Mouse (Mus musculus) heart, embryonic 16.5 days (tissue): ENCODE data around the gene Sh3bgrl3. TPM values are rescaled to one million over a fixed set of nuclear protein-coding genes. Genes with fewer than 3 reads are reported as not detected.
A peak's percentile ranks its signal among the peaks of the same experiment; 100 is the strongest.

Source experiments
- ATAC-seq: fragments of 200-750 bp; cut with Nextera tagmentation; replicated peaks from 2 replicates; pipeline ENCODE4 v1.8.0; 2017; ENCODE audit warnings: moderate number of reproducible peaks; ENCODE audit not compliant: insufficient read depth, low FRiP score; ENCODE audit errors: extremely low read depth
- H3K27ac ChIP-seq: fragments of 300-500 bp; sonication (generic); 2 replicates; pipeline ENCODE4 v1.5.1; 2014; ENCODE audit warnings: mild to moderate bottlenecking, low read length, control low read depth, moderate library complexity
- H3K27me3 ChIP-seq: fragments of 300-500 bp; sonication (generic); 2 replicates; pipeline ENCODE4 v1.6.1; 2014; ENCODE audit warnings: low read length, mixed read lengths; ENCODE audit not compliant: control insufficient read depth, insufficient read depth
- H3K36me3 ChIP-seq: fragments of 300-500 bp; sonication (generic); 2 replicates; pipeline ENCODE4 v1.6.1; 2014; ENCODE audit not compliant: control insufficient read depth, insufficient read depth
- H3K4me1 ChIP-seq: fragments of 300-500 bp; sonication (generic); 2 replicates; pipeline ENCODE4 v1.6.1; 2014; ENCODE audit warnings: low read length, mixed read lengths; ENCODE audit not compliant: control insufficient read depth, insufficient read depth
- H3K4me2 ChIP-seq: fragments of 300-500 bp; sonication (generic); 2 replicates; pipeline ENCODE4 v1.6.1; 2014; ENCODE audit warnings: low read depth, mild to moderate bottlenecking, control low read depth, low read length
- H3K4me3 ChIP-seq: fragments of 300-500 bp; sonication (generic); 2 replicates; pipeline ENCODE4 v1.5.1; 2014; ENCODE audit warnings: mild to moderate bottlenecking, control low read depth, low read length
- H3K9ac ChIP-seq: fragments of 300-500 bp; sonication (generic); 2 replicates; pipeline ENCODE4 v1.6.1; 2014; ENCODE audit warnings: low read length, control low read depth
- H3K9me3 ChIP-seq: fragments of 300-500 bp; sonication (generic); replicated peaks from 2 replicates; pipeline ENCODE4 v1.6.1; 2016; ENCODE audit warnings: low read length; ENCODE audit not compliant: control insufficient read depth
- WGBS: fragments of 180-500 bp; shearing (Covaris S2); extraction: QIAGEN DNeasy Blood & Tissue Kit; methylation state at CpG from one replicate; pipeline ENCODE4 v1.1.7; 2014; 5-methylcytosine and 5-hydroxymethylcytosine counted together
- polyA plus RNA-seq: library from polyadenylated mRNA; unstranded; fragments of >200 nt; fragmentation: Nextera tagmentation; extraction: Ambion mirVana; gene quantifications from 2 replicates; pipeline ENCODE4 v1.2.1, GENCODE M21; 2015

Gene Sh3bgrl3
- polyA plus RNA-seq, 1 experiment from 2014 or later = 218 TPM

GRCm38 (mm10) chr4:134084999-134085398 lies 43.6 kb downstream of the Sh3bgrl3 start:
- no peak overlapping the region for H3K9ac ChIP-seq
- H3K36me3 ChIP-seq = no peaks in the 10 kb centered on the region
- H3K4me1 ChIP-seq = peaks cover 10% of the 10 kb centered on the region
- H3K4me2 ChIP-seq = no peak overlapping the region
- H3K9me3 ChIP-seq = peaks cover 3% of the 10 kb centered on the region; the same call in 1 of the 2 replicates
- WGBS = 89% methylated on average over 4 of the region's 4 CpGs
- H3K27ac ChIP-seq = no peak overlapping the region
- ATAC-seq = no peak
- H3K27me3 ChIP-seq = peaks cover 13% of the 10 kb centered on the region
- H3K4me3 ChIP-seq = no peak overlapping the region

- peaks cover 3% of the 10 kb centered on the region; the same call in 1 of the 2 replicates for H3K9me3 ChIP-seq
- peaks cover 10% of the 10 kb centered on the region for H3K4me1 ChIP-seq
- H3K4me2 ChIP-seq = peak overlapping the region; percentile 83
- H3K27me3 ChIP-seq = peaks cover 13% of the 10 kb centered on the region
- H3K9ac ChIP-seq = no peak overlapping the region
- no peaks in the 10 kb centered on the region for H3K36me3 ChIP-seq
- WGBS = 19% methylated on average over 7 of the region's 7 CpGs
- H3K4me3 ChIP-seq = peak overlapping the region; percentile 55
- no peak overlapping the region for H3K27ac ChIP-seq
- ATAC-seq = no peak
These were observed 46.1 kb downstream of the Sh3bgrl3 start for GRCm38 (mm10) chr4:134082460-134082859.

- no peak overlapping the region for H3K27ac ChIP-seq
- H3K4me1 ChIP-seq = peaks cover 8% of the 10 kb centered on the region
- WGBS = under 1% methylated on average over 40 of the region's 41 CpGs
- H3K36me3 ChIP-seq = no peaks in the 10 kb centered on the region
- H3K9me3 ChIP-seq = peaks cover 3% of the 10 kb centered on the region; the same call in 1 of the 2 replicates
- ATAC-seq = peak; percentile 76
- peak overlapping the region; percentile 55 for H3K4me3 ChIP-seq
- peaks cover 13% of the 10 kb centered on the region for H3K27me3 ChIP-seq
- H3K9ac ChIP-seq = peak overlapping the region; percentile 36; the same call in 1 of the 2 replicates
- H3K4me2 ChIP-seq = peak overlapping the region; percentile 83
These were observed 46.7 kb downstream of the Sh3bgrl3 start for GRCm38 (mm10) chr4:134081730-134082386.

DNA sequence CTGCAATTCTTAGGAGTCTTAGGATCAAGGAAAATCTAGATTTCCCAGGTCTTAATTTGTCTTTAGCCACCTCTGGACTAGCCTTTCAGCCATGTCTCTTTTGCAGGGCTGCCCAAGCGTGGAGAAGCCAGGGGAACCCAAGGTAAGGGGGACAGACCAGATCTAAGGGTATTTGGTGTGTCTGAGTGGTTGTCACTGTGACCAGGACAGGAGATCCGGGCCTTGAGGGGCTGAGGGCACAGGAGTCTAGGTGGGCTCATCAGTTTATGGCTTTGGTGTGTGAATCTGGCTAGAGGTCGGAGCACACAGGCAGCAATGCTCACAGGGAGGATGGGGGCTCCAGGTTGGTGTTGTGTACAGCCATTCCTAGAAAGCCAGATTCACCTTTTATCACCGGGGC lies 47.9 kb downstream of the Sh3bgrl3 start:
- 76% methylated on average over 4 of the region's 4 CpGs for WGBS
- Histone ChIP-seq H3K36me3 (no peaks in the 10 kb centered on the region), H3K4me2 (no peak overlapping the region), H3K27ac (no peak overlapping the region), H3K9ac (no peak overlapping the region), H3K4me1 (peaks cover 8% of the 10 kb centered on the region), H3K4me3 (no peak overlapping the region), H3K9me3 (peaks cover 3% of the 10 kb centered on the region; the same call in 1 of the 2 replicates), H3K27me3 (peaks cover 13% of the 10 kb centered on the region)
- no peak for ATAC-seq

- Histone ChIP-seq H3K27me3 (peaks cover 13% of the 10 kb centered on the region), H3K9me3 (no peaks in the 10 kb centered on the region), H3K9ac (no peak overlapping the region), H3K36me3 (no peaks in the 10 kb centered on the region), H3K4me3 (no peak overlapping the region), H3K27ac (no peak overlapping the region), H3K4me1 (peaks cover 8% of the 10 kb centered on the region), H3K4me2 (no peak overlapping the region)
- ATAC-seq = peak; percentile 31; the same call in 1 of the 2 replicates
- 19% methylated on average over 3 of the region's 3 CpGs for WGBS
These were observed 49.9 kb downstream of the Sh3bgrl3 start for GRCm38 (mm10) chr4:134078694-134079093.

Other genes with a start within 250 kb of the Sh3bgrl3 start
- gene Rps6ka1, start 241.0 kb downstream of the Sh3bgrl3 start, polyA plus RNA-seq = 18.7 and 19.7 TPM in 2 replicates
- 1,315 and 1,451 TPM in 2 replicates for gene Hmgn2, start 160.1 kb downstream of the Sh3bgrl3 start, polyA plus RNA-seq
- 33.6 and 35.8 TPM in 2 replicates for gene Dhdds, start 127.9 kb downstream of the Sh3bgrl3 start, polyA plus RNA-seq
- gene Lin28a, start 109.9 kb downstream of the Sh3bgrl3 start, polyA plus RNA-seq = 0.09 TPM in 1 of 2 replicates, not detected in the other
- gene Zfp683, start 75.0 kb downstream of the Sh3bgrl3 start, polyA plus RNA-seq = 0.09 TPM in 1 of 2 replicates, not detected in the other
- gene Crybg2, start 68.0 kb downstream of the Sh3bgrl3 start, polyA plus RNA-seq = 0.37 and 0.91 TPM in 2 replicates
- 16.6 and 28.6 TPM in 2 replicates for gene Cd52, start 33.7 kb downstream of the Sh3bgrl3 start, polyA plus RNA-seq
- gene Ubxn11, start 26.2 kb downstream of the Sh3bgrl3 start, polyA plus RNA-seq = 3.5 and 3.9 TPM in 2 replicates
- gene Cep85, start 58.3 kb upstream of the Sh3bgrl3 start, polyA plus RNA-seq = 44.2 and 51.5 TPM in 2 replicates
- gene Gm7534, start 74.2 kb upstream of the Sh3bgrl3 start, polyA plus RNA-seq = 0.05 TPM in 1 of 2 replicates, not detected in the other
- gene Catsper4, start 98.6 kb upstream of the Sh3bgrl3 start, polyA plus RNA-seq = not detected in 2 replicates
- 1.1 and 2.3 TPM in 2 replicates for gene Cnksr1, start 109.6 kb upstream of the Sh3bgrl3 start, polyA plus RNA-seq
- gene E130218I03Rik, start 114.9 kb upstream of the Sh3bgrl3 start, polyA plus RNA-seq = 0.22 TPM in 1 of 2 replicates, not detected in the other
- 8.7 and 9.5 TPM in 2 replicates for gene Zfp593, start 116.8 kb upstream of the Sh3bgrl3 start, polyA plus RNA-seq
- not detected in 2 replicates for gene Gm30191, start 118.1 kb upstream of the Sh3bgrl3 start, polyA plus RNA-seq
- 5.8 and 6.3 TPM in 2 replicates for gene Grrp1, start 125.3 kb upstream of the Sh3bgrl3 start, polyA plus RNA-seq
- 13.0 and 13.9 TPM in 2 replicates for gene Pdik1l, start 159.1 kb upstream of the Sh3bgrl3 start, polyA plus RNA-seq
- 175 and 177 TPM in 2 replicates for gene Trim63, start 186.3 kb upstream of the Sh3bgrl3 start, polyA plus RNA-seq
- 0.21 and 0.42 TPM in 2 replicates for gene Slc30a2, start 214.4 kb upstream of the Sh3bgrl3 start, polyA plus RNA-seq